Mouse (Mus musculus): Measurements from ENCODE around the gene Ubfd1. TPM values are rescaled to one million over a fixed set of nuclear protein-coding genes. Genes with fewer than 3 reads are reported as not detected.
A peak's percentile ranks its signal among the peaks of the same experiment; 100 is the strongest.
"Not testable (repeated sequence)": the region's sequence is repeated elsewhere in the genome, so short reads cannot be mapped to it uniquely, and the experiment has no call there.

Ubfd1 gene
- polyA plus RNA-seq, 1 experiment from 2014 or later, result 108 TPM

- ATAC-seq (ENCODE audit: low FRiP score, low TSS enrichment) (peak; percentile 68), DNase-seq (peak; percentile 43)
- Histone ChIP-seq H3K36me3 (ENCODE audit: control insufficient read depth, insufficient read depth, low read length) (peaks cover 20% of the 10 kb centered on the region), H3K9ac (replicated peaks; ENCODE audit: low read length) (peak overlapping the region; percentile 74), H3K4me2 (ENCODE audit: low read length) (peak overlapping the region; percentile 68), H3K4me3 (replicated peaks; ENCODE audit: low read depth, low read length) (peak overlapping the region; percentile 66)
- not testable (repeated sequence) for H3K9me3 ChIP-seq (ENCODE audit: control insufficient read depth, low read length); H3K27ac ChIP-seq (replicated peaks; ENCODE audit: low read depth, low read length); H3K4me1 ChIP-seq (ENCODE audit: control insufficient read depth, insufficient read depth, low read length); H3K27me3 ChIP-seq (ENCODE audit: control insufficient read depth, insufficient read depth, low read length)
- WGBS, result 8% methylated on average over 25 of the region's 28 CpGs
Observed at GRCm38 (mm10) chr7:122101014-122101746, 34.2 kb downstream of the Ubfd1 start.

DNA sequence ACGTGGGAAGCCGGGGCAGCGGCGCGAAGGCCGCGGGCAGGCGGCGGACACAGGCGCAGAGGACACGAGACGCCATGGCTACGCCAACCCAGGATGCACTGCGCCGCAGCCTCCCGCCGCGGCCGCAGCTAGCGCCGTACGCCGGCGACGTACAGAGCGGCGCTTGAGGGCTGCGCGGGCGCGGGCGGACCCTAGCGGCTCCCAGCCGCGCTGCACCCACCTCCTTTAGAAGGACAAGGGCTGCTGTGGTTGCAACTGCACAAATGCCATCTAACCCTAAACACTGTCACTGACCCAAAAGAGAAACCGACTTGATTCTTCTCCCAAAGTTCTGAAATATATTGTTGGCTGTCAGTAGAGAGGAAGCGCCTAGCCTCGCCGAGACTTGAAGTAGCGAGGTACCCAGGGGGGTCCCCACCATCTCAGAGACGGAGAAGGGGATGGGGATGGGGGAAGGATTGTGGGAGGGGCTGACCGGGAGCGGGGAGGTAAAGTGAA is 34.8 kb downstream of the Ubfd1 start, which contains the start of gene Ndufab1:
TSS of gene Ndufab1 (minus strand) at position 140 of the 498 bp plus-strand sequence.
- peaks cover 6% of the 10 kb centered on the region for H3K4me1 ChIP-seq (ENCODE audit: control insufficient read depth, insufficient read depth, low read length)
- peak within 1 kb of the TSS; percentile 39; the same call in 1 of the 2 replicates for H3K27ac ChIP-seq (replicated peaks; ENCODE audit: low read depth, low read length)
- H3K36me3 ChIP-seq (ENCODE audit: control insufficient read depth, insufficient read depth, low read length), result peaks cover 14% of the 10 kb centered on the region
- no peaks in the 10 kb centered on the region for H3K27me3 ChIP-seq (ENCODE audit: control insufficient read depth, insufficient read depth, low read length)
- peak within 1 kb of the TSS; percentile 74 for H3K9ac ChIP-seq (replicated peaks; ENCODE audit: low read length)
- under 1% methylated on average over 38 of the region's 43 CpGs for WGBS
- H3K4me2 ChIP-seq (ENCODE audit: low read length), result peak within 1 kb of the TSS; percentile 68
- peak; percentile 97 for DNase-seq
- H3K9me3 ChIP-seq (ENCODE audit: control insufficient read depth, low read length), result no peaks in the 10 kb centered on the region
- peak; percentile 98 for ATAC-seq (ENCODE audit: low FRiP score, low TSS enrichment)
- peak within 1 kb of the TSS; percentile 66 for H3K4me3 ChIP-seq (replicated peaks; ENCODE audit: low read depth, low read length)

- Histone ChIP-seq H3K27ac (replicated peaks; ENCODE audit: low read depth, low read length) (no peak overlapping the region), H3K9me3 (ENCODE audit: control insufficient read depth, low read length) (no peaks in the 10 kb centered on the region), H3K4me2 (ENCODE audit: low read length) (no peak overlapping the region), H3K4me3 (replicated peaks; ENCODE audit: low read depth, low read length) (no peak overlapping the region), H3K36me3 (ENCODE audit: control insufficient read depth, insufficient read depth, low read length) (peaks cover 13% of the 10 kb centered on the region; the same call in 1 of the 2 replicates), H3K27me3 (ENCODE audit: control insufficient read depth, insufficient read depth, low read length) (no peaks in the 10 kb centered on the region), H3K4me1 (ENCODE audit: control insufficient read depth, insufficient read depth, low read length) (no peaks in the 10 kb centered on the region), H3K9ac (replicated peaks; ENCODE audit: low read length) (no peak overlapping the region)
- 94% methylated on average over 6 of the region's 6 CpGs for WGBS
- ATAC-seq (ENCODE audit: low FRiP score, low TSS enrichment), result no peak
- DNase-seq, result no peak
Observed at GRCm38 (mm10) chr7:122108206-122108605, 41.2 kb downstream of the Ubfd1 start.

- no peak overlapping the region for H3K27ac ChIP-seq (replicated peaks; ENCODE audit: low read depth, low read length)
- ATAC-seq (ENCODE audit: low FRiP score, low TSS enrichment), result no peak
- DNase-seq, result no peak
- H3K4me1 ChIP-seq (ENCODE audit: control insufficient read depth, insufficient read depth, low read length), result no peaks in the 10 kb centered on the region
- H3K4me2 ChIP-seq (ENCODE audit: low read length), result no peak overlapping the region
- H3K4me3 ChIP-seq (replicated peaks; ENCODE audit: low read depth, low read length), result no peak overlapping the region
- WGBS, result 93% methylated on average over 4 of the region's 4 CpGs
- peaks cover 41% of the 10 kb centered on the region for H3K36me3 ChIP-seq (ENCODE audit: control insufficient read depth, insufficient read depth, low read length)
- no peaks in the 10 kb centered on the region for H3K9me3 ChIP-seq (ENCODE audit: control insufficient read depth, low read length)
- H3K27me3 ChIP-seq (ENCODE audit: control insufficient read depth, insufficient read depth, low read length), result no peaks in the 10 kb centered on the region
- H3K9ac ChIP-seq (replicated peaks; ENCODE audit: low read length), result no peak overlapping the region
Observed at GRCm38 (mm10) chr7:122123518-122123917, 56.5 kb downstream of the Ubfd1 start.

- 73% methylated on average over 8 of the region's 8 CpGs for WGBS
Observed at GRCm38 (mm10) chr7:122125636-122126035, 58.7 kb downstream of the Ubfd1 start.

GRCm38 (mm10) chr7:122126946-122127345 is 60.0 kb downstream of the Ubfd1 start:
- H3K4me2 ChIP-seq (ENCODE audit: low read length), result no peak overlapping the region
- H3K4me1 ChIP-seq (ENCODE audit: control insufficient read depth, insufficient read depth, low read length), result 0 out of 2 replicates have a peak, but pooled peaks cover under 1% of the 10 kb centered on the region
- DNase-seq (no peak), ATAC-seq (ENCODE audit: low FRiP score, low TSS enrichment) (no peak)
- no peak overlapping the region for H3K9ac ChIP-seq (replicated peaks; ENCODE audit: low read length)
- 94% methylated on average over 11 of the region's 11 CpGs for WGBS
- no peak overlapping the region for H3K27ac ChIP-seq (replicated peaks; ENCODE audit: low read depth, low read length)
- peaks cover 31% of the 10 kb centered on the region for H3K36me3 ChIP-seq (ENCODE audit: control insufficient read depth, insufficient read depth, low read length)
- H3K9me3 ChIP-seq (ENCODE audit: control insufficient read depth, low read length), result no peaks in the 10 kb centered on the region
- H3K4me3 ChIP-seq (replicated peaks; ENCODE audit: low read depth, low read length), result no peak overlapping the region
- H3K27me3 ChIP-seq (ENCODE audit: control insufficient read depth, insufficient read depth, low read length), result no peaks in the 10 kb centered on the region

More at GRCm38 (mm10) chr7:122125636-122126035, 58.7 kb downstream of the Ubfd1 start:
- H3K4me3 ChIP-seq (replicated peaks; ENCODE audit: low read depth, low read length), result no peak overlapping the region
- H3K4me2 ChIP-seq (ENCODE audit: low read length), result no peak overlapping the region
- no peak overlapping the region for H3K9ac ChIP-seq (replicated peaks; ENCODE audit: low read length)
- H3K27ac ChIP-seq (replicated peaks; ENCODE audit: low read depth, low read length), result no peak overlapping the region
- ATAC-seq (ENCODE audit: low FRiP score, low TSS enrichment) (no peak), DNase-seq (no peak)
- H3K9me3 ChIP-seq (ENCODE audit: control insufficient read depth, low read length), result no peaks in the 10 kb centered on the region
- H3K27me3 ChIP-seq (ENCODE audit: control insufficient read depth, insufficient read depth, low read length), result no peaks in the 10 kb centered on the region
- H3K4me1 ChIP-seq (ENCODE audit: control insufficient read depth, insufficient read depth, low read length), result no peaks in the 10 kb centered on the region
- H3K36me3 ChIP-seq (ENCODE audit: control insufficient read depth, insufficient read depth, low read length), result peaks cover 36% of the 10 kb centered on the region

Other genes starting within 250 kb of the Ubfd1 start
- gene Scnn1b, start 202.1 kb upstream of the Ubfd1 start, polyA plus RNA-seq (2014; fragmentation: Nextera tagmentation; extraction: Ambion mirVana), result 0.11 and 0.13 TPM in 2 replicates
- 15.4 and 19.8 TPM in 2 replicates for gene Cog7, start 85.5 kb upstream of the Ubfd1 start, polyA plus RNA-seq (2014; fragmentation: Nextera tagmentation; extraction: Ambion mirVana)
- gene Gga2, start 46.0 kb upstream of the Ubfd1 start, polyA plus RNA-seq (2014; fragmentation: Nextera tagmentation; extraction: Ambion mirVana), result 33.3 and 38.3 TPM in 2 replicates
- gene Ears2, start 88 bp downstream of the Ubfd1 start, polyA plus RNA-seq (2014; fragmentation: Nextera tagmentation; extraction: Ambion mirVana), result 8.2 and 11.0 TPM in 2 replicates
- 583 and 649 TPM in 2 replicates for gene Ndufab1, start 34.7 kb downstream of the Ubfd1 start, polyA plus RNA-seq (2014; fragmentation: Nextera tagmentation; extraction: Ambion mirVana)
- gene Palb2, start 65.8 kb downstream of the Ubfd1 start, polyA plus RNA-seq (2014; fragmentation: Nextera tagmentation; extraction: Ambion mirVana), result 5.6 TPM in 2 replicates
- 152 and 167 TPM in 2 replicates for gene Dctn5, start 65.9 kb downstream of the Ubfd1 start, polyA plus RNA-seq (2014; fragmentation: Nextera tagmentation; extraction: Ambion mirVana)
- 12.7 and 21.4 TPM in 2 replicates for gene Plk1, start 92.3 kb downstream of the Ubfd1 start, polyA plus RNA-seq (2014; fragmentation: Nextera tagmentation; extraction: Ambion mirVana)
- gene Ern2, start 119.0 kb downstream of the Ubfd1 start, polyA plus RNA-seq (2014; fragmentation: Nextera tagmentation; extraction: Ambion mirVana), result 1.1 and 1.6 TPM in 2 replicates
- gene Chp2, start 152.3 kb downstream of the Ubfd1 start, polyA plus RNA-seq (2014; fragmentation: Nextera tagmentation; extraction: Ambion mirVana), result 0.59 and 1.3 TPM in 2 replicates
- 110 and 111 TPM in 2 replicates for gene Prkcb, start 221.6 kb downstream of the Ubfd1 start, polyA plus RNA-seq (2014; fragmentation: Nextera tagmentation; extraction: Ambion mirVana)